Comparison of ENCODE assay signal across 12 mouse cellular contexts in genomic region chr8:13202041-13202440, GRCm38 (mm10). TPM values are rescaled to one million over a fixed set of nuclear protein-coding genes. Genes with fewer than 3 reads are reported as not detected.
DNase-seq lines count a peak whose midpoint lies in the region; ATAC-seq lines count a peak whose summit lies in the region.
"Had no signal": no experiment of that assay in that cellular context is flagged by ENCODE, and none has a peak within 500 bp of the region (broad histone marks: within the 10 kb centered on the region; RNA-seq: fewer than 3 reads in every experiment).

No protein-coding gene starts in this region.

- peaks cover 35% of the 10 kb centered on the region for H3K27me3 ChIP-seq in heart, embryonic 13.5 days (replicated peaks)
- H3K27me3 ChIP-seq in midbrain, embryonic 11.5 days (ENCODE audit: control insufficient read depth, insufficient read depth, low read length), result peaks cover 22% of the 10 kb centered on the region

- H3K9ac ChIP-seq in heart, embryonic 13.5 days, result peak overlapping the region; percentile 89
- no peak overlapping the region for H3K9ac ChIP-seq in midbrain, embryonic 11.5 days (ENCODE audit: low read length)

- H3K27ac ChIP-seq in heart, embryonic 13.5 days (replicated peaks), result peak overlapping the region; percentile 53
- no peak overlapping the region for H3K27ac ChIP-seq in midbrain, embryonic 11.5 days (ENCODE audit: low read depth, low read length)

- no peak for DNase-seq in heart, adult 11 months
- DNase-seq in 3T3-L1 (ENCODE audit: low read depth, low spot score), result peak; percentile 48
- DNase-seq in NIH3T3 (ENCODE audit: low read depth), result peak; percentile 46
- DNase-seq in liver, result peak; percentile 36
- no peak for DNase-seq in frontal cortex, postnatal 14 days (ENCODE audit: low spot score in 2 of 2)
- DNase-seq in cerebellum, adult 8-10 months, result no peak
- no peak for DNase-seq in midbrain, embryonic 11.5 days (ENCODE audit: low spot score, missing footprints)
- DNase-seq: cerebellum, postnatal 36 days; left cerebral cortex, postnatal 4 days; retina, postnatal 1 day had no signal

- H3K9me3 ChIP-seq in heart, embryonic 13.5 days, result no peaks in the 10 kb centered on the region
- H3K9me3 ChIP-seq in midbrain, embryonic 11.5 days (ENCODE audit: control insufficient read depth, low read length), result no peaks in the 10 kb centered on the region

- WGBS in heart, embryonic 13.5 days, result 44% methylated on average over 3 of the region's 3 CpGs
- 59% methylated on average over 3 of the region's 3 CpGs for WGBS in midbrain, embryonic 11.5 days

- H3K4me2 ChIP-seq in heart, embryonic 13.5 days, result peak overlapping the region; percentile 89
- no peak overlapping the region for H3K4me2 ChIP-seq in midbrain, embryonic 11.5 days

- H3K4me1 ChIP-seq in heart, embryonic 13.5 days, result peaks cover 41% of the 10 kb centered on the region
- peaks cover 6% of the 10 kb centered on the region; the same call in 1 of the 2 replicates for H3K4me1 ChIP-seq in midbrain, embryonic 11.5 days (ENCODE audit: control insufficient read depth, insufficient read depth, low read length)

- no peak for ATAC-seq in heart, embryonic 13.5 days (ENCODE audit: extremely low read depth, insufficient number of reproducible peaks, low FRiP score, low TSS enrichment)
- ATAC-seq in midbrain, embryonic 11.5 days (ENCODE audit: low FRiP score), result no peak
- ATAC-seq: hindbrain, embryonic 16.5 days had no signal

- H3K36me3 ChIP-seq in heart, embryonic 13.5 days, result no peaks in the 10 kb centered on the region
- H3K36me3 ChIP-seq in midbrain, embryonic 11.5 days (ENCODE audit: control insufficient read depth, insufficient read depth, low read length), result no peaks in the 10 kb centered on the region

- peak overlapping the region; percentile 89 for H3K4me3 ChIP-seq in heart, embryonic 13.5 days
- H3K4me3 ChIP-seq in midbrain, embryonic 11.5 days (ENCODE audit: low read depth, low read length), result no peak overlapping the region

RNA-seq across cellular contexts. Expression of gene Grtp1, which starts 1.6 kb away (rescaled TPM):
- polyA plus RNA-seq in heart, embryonic 13.5 days (2015; fragmentation: Nextera tagmentation; extraction: Ambion mirVana), result 17.1 and 19.9 TPM in 2 replicates
- 20.9 and 22.0 TPM in 2 replicates for polyA plus RNA-seq in midbrain, embryonic 11.5 days (2014; fragmentation: Nextera tagmentation; extraction: Ambion mirVana)

RNA-seq across cellular contexts. Expression of gene Lamp1, which starts 43.1 kb away (rescaled TPM):
- polyA plus RNA-seq in heart, embryonic 13.5 days (2015; fragmentation: Nextera tagmentation; extraction: Ambion mirVana), result 305 and 332 TPM in 2 replicates
- polyA plus RNA-seq in midbrain, embryonic 11.5 days (2014; fragmentation: Nextera tagmentation; extraction: Ambion mirVana), result 274 and 282 TPM in 2 replicates

RNA-seq across cellular contexts. Expression of gene Adprhl1, which starts 51.9 kb away (rescaled TPM):
- 170 and 207 TPM in 2 replicates for polyA plus RNA-seq in heart, embryonic 13.5 days (2015; fragmentation: Nextera tagmentation; extraction: Ambion mirVana)
- polyA plus RNA-seq in midbrain, embryonic 11.5 days (2014; fragmentation: Nextera tagmentation; extraction: Ambion mirVana), result not detected in 2 replicates

Comparison
In these comparisons a context has a peak if more than half of its experiments do, and no peak if none do; other contexts are left out.
1. DNase-seq: peak in 3T3-L1 (single experiment), NIH3T3 (single experiment) and liver (single experiment); none in heart, adult 11 months (single experiment), frontal cortex, postnatal 14 days (0 of 2), cerebellum, adult 8-10 months (single experiment) and midbrain, embryonic 11.5 days (single experiment).
2. RNA of gene Adprhl1, which starts 51.9 kb away (polyA plus RNA-seq): 170 to 207 TPM in heart, embryonic 13.5 days; not detected in midbrain, embryonic 11.5 days; every median in the first group is over 100 times any median in the second.